Mouse (Mus musculus) midbrain, postnatal 0 days (tissue): Measurements from ENCODE around the gene Gdf10. TPM values are rescaled to one million over a fixed set of nuclear protein-coding genes. Genes with fewer than 3 reads are reported as not detected.

ENCODE experiments used
- ATAC-seq: fragments of 200-750 bp; cut with Nextera tagmentation; 2 replicates; pipeline ENCODE4 v1.8.0; 2017; ENCODE audit warnings: moderate number of reproducible peaks, mild to moderate bottlenecking, moderate TSS enrichment, moderate library complexity; ENCODE audit not compliant: low FRiP score
- DNase-seq: peaks from one replicate; pipeline ENCODE4 v3.0.0-alpha.2; 2015; ENCODE audit warnings: low spot score
- H3K27ac ChIP-seq: fragments of 300-500 bp; sonication (generic); 2 replicates; pipeline ENCODE4 v1.5.1; 2014; ENCODE audit warnings: low read depth, mild to moderate bottlenecking, low read length, mixed read lengths
- H3K27me3 ChIP-seq: fragments of 300-500 bp; sonication (generic); 2 replicates; pipeline ENCODE4 v1.6.1; 2014; ENCODE audit warnings: low read length, control low read depth, mixed read lengths; ENCODE audit not compliant: insufficient read depth
- H3K36me3 ChIP-seq: fragments of 300-500 bp; sonication (generic); 2 replicates; pipeline ENCODE4 v1.6.1; 2014; ENCODE audit warnings: low read length, control low read depth, mixed read lengths; ENCODE audit not compliant: insufficient read depth
- H3K4me1 ChIP-seq: fragments of 300-500 bp; sonication (generic); 2 replicates; pipeline ENCODE4 v1.6.1; 2014; ENCODE audit warnings: mild to moderate bottlenecking, control low read depth, antibody characterized with exemption, low read length, mixed read lengths; ENCODE audit not compliant: insufficient read depth
- H3K4me2 ChIP-seq: fragments of 300-500 bp; sonication (generic); 2 replicates; pipeline ENCODE4 v1.6.1; 2014; ENCODE audit warnings: low read depth, mild to moderate bottlenecking, low read length, mixed read lengths; ENCODE audit not compliant: poor library complexity, severe bottlenecking
- H3K4me3 ChIP-seq: fragments of 300-500 bp; sonication (generic); 2 replicates; pipeline ENCODE4 v1.5.1; 2014; ENCODE audit warnings: low read depth, mild to moderate bottlenecking, low read length, moderate library complexity
- H3K9ac ChIP-seq: fragments of 300-500 bp; sonication (generic); replicated peaks from 2 replicates; pipeline ENCODE4 v1.6.1; 2014; ENCODE audit warnings: mild to moderate bottlenecking, low read length, moderate library complexity, mixed read lengths; ENCODE audit not compliant: poor library complexity, severe bottlenecking
- H3K9me3 ChIP-seq: fragments of 300-500 bp; sonication (generic); 2 replicates; pipeline ENCODE4 v1.6.1; 2016; ENCODE audit warnings: low read length, control low read depth
- CTCF ChIP-seq: IDR thresholded peaks from 2 replicates; pipeline ENCODE4 v1.5.1; 2016; ENCODE audit warnings: antibody characterized with exemption, mild to moderate bottlenecking
- WGBS: fragments of 180-500 bp; shearing (Covaris S2); extraction: QIAGEN DNeasy Blood & Tissue Kit; methylation state at CpG from one replicate; pipeline ENCODE4 v1.1.7; 2014; 5-methylcytosine and 5-hydroxymethylcytosine counted together
- polyA plus RNA-seq: library from polyadenylated mRNA; unstranded; fragments of >200 nt; fragmentation: Nextera tagmentation; extraction: Ambion mirVana; gene quantifications from 2 replicates; pipeline ENCODE4 v1.2.1, GENCODE M21; 2015
- total RNA-seq: library from RNA; depleted of rRNA; stranded (reverse); fragments of >200 nt; gene quantifications from 2 replicates; pipeline ENCODE4 v1.2.3, GENCODE M21; 2014

Gdf10 gene
- total and polyA plus RNA-seq, 2 experiments from 2014 or later, result 3.7 to 13.3 TPM

- Histone ChIP-seq H3K4me3 (no peak overlapping the region), H3K4me1 (no peaks in the 10 kb centered on the region), H3K27ac (no peak overlapping the region), H3K4me2 (no peak overlapping the region), H3K9me3 (no peaks in the 10 kb centered on the region), H3K36me3 (no peaks in the 10 kb centered on the region), H3K27me3 (no peaks in the 10 kb centered on the region), H3K9ac (no peak overlapping the region)
- 54% methylated on average over 11 of the region's 11 CpGs for whole genome bisulfite sequencing
- DNase-seq (peak; percentile 70), ATAC-seq (peak; percentile 81; the same call in 1 of the 2 replicates)
- TF ChIP-seq CTCF, result no peak
Measured at GRCm38 (mm10) chr14:33888387-33889035, 34.9 kb upstream of the Gdf10 start.

- WGBS, result 80% methylated on average over 3 of the region's 3 CpGs
- Histone ChIP-seq H3K4me2 (no peak overlapping the region), H3K4me3 (no peak overlapping the region), H3K4me1 (no peaks in the 10 kb centered on the region), H3K9ac (no peak overlapping the region), H3K27ac (no peak overlapping the region), H3K27me3 (no peaks in the 10 kb centered on the region), H3K9me3 (no peaks in the 10 kb centered on the region), H3K36me3 (no peaks in the 10 kb centered on the region)
- ATAC-seq, result no peak
- DNase-seq, result no peak
- TF ChIP-seq CTCF, result no peak
Measured at GRCm38 (mm10) chr14:33889971-33890370, 33.4 kb upstream of the Gdf10 start.

GRCm38 (mm10) chr14:33891507-33891906 is 31.9 kb upstream of the Gdf10 start:
- Histone ChIP-seq H3K36me3 (no peaks in the 10 kb centered on the region), H3K9ac (no peak overlapping the region), H3K4me1 (no peaks in the 10 kb centered on the region), H3K4me2 (no peak overlapping the region), H3K27me3 (no peaks in the 10 kb centered on the region), H3K27ac (no peak overlapping the region), H3K4me3 (no peak overlapping the region), H3K9me3 (no peaks in the 10 kb centered on the region)
- ATAC-seq (no peak), DNase-seq (no peak)
- 83% methylated on average over 3 of the region's 3 CpGs for WGBS
- no peak for TF ChIP-seq CTCF

- no peak overlapping the region for H3K4me2 ChIP-seq
- H3K9ac ChIP-seq, result no peak overlapping the region
- ATAC-seq (no peak), DNase-seq (no peak)
- no peaks in the 10 kb centered on the region for H3K4me1 ChIP-seq
- no peak for TF ChIP-seq CTCF
- H3K9me3 ChIP-seq, result no peaks in the 10 kb centered on the region
- no peaks in the 10 kb centered on the region for H3K36me3 ChIP-seq
- H3K27me3 ChIP-seq, result no peaks in the 10 kb centered on the region
- no peak overlapping the region for H3K27ac ChIP-seq
- WGBS, result 85% methylated on average over 5 of the region's 5 CpGs
- H3K4me3 ChIP-seq, result no peak overlapping the region
Measured at GRCm38 (mm10) chr14:33895777-33896176, 27.6 kb upstream of the Gdf10 start.

- no peak overlapping the region for H3K9ac ChIP-seq
- TF ChIP-seq CTCF, result no peak
- no peaks in the 10 kb centered on the region for H3K9me3 ChIP-seq
- no peak overlapping the region for H3K4me2 ChIP-seq
- WGBS, result 36% methylated on average over 9 of the region's 9 CpGs
- no peak overlapping the region for H3K27ac ChIP-seq
- no peak overlapping the region for H3K4me3 ChIP-seq
- no peaks in the 10 kb centered on the region for H3K27me3 ChIP-seq
- ATAC-seq (no peak), DNase-seq (no peak)
- no peaks in the 10 kb centered on the region for H3K36me3 ChIP-seq
- no peaks in the 10 kb centered on the region for H3K4me1 ChIP-seq
Measured at GRCm38 (mm10) chr14:33896628-33897300, 26.6 kb upstream of the Gdf10 start.

GRCm38 (mm10) chr14:33902783-33903182 is 20.6 kb upstream of the Gdf10 start:
- Histone ChIP-seq H3K36me3 (no peaks in the 10 kb centered on the region), H3K4me2 (no peak overlapping the region), H3K27me3 (no peaks in the 10 kb centered on the region), H3K4me3 (no peak overlapping the region), H3K4me1 (no peaks in the 10 kb centered on the region), H3K27ac (no peak overlapping the region), H3K9me3 (no peaks in the 10 kb centered on the region), H3K9ac (no peak overlapping the region)
- no peak for TF ChIP-seq CTCF
- ATAC-seq (no peak), DNase-seq (no peak)
- WGBS, result 92% methylated on average over 4 of the region's 4 CpGs
